Mouse (Mus musculus): Measurements from ENCODE around the gene Psmd9. TPM values are rescaled to one million over a fixed set of nuclear protein-coding genes. Genes with fewer than 3 reads are reported as not detected.

Psmd9 gene
- polyA plus RNA-seq, 1 experiment from 2014 or later, result 77.7 TPM

DNA sequence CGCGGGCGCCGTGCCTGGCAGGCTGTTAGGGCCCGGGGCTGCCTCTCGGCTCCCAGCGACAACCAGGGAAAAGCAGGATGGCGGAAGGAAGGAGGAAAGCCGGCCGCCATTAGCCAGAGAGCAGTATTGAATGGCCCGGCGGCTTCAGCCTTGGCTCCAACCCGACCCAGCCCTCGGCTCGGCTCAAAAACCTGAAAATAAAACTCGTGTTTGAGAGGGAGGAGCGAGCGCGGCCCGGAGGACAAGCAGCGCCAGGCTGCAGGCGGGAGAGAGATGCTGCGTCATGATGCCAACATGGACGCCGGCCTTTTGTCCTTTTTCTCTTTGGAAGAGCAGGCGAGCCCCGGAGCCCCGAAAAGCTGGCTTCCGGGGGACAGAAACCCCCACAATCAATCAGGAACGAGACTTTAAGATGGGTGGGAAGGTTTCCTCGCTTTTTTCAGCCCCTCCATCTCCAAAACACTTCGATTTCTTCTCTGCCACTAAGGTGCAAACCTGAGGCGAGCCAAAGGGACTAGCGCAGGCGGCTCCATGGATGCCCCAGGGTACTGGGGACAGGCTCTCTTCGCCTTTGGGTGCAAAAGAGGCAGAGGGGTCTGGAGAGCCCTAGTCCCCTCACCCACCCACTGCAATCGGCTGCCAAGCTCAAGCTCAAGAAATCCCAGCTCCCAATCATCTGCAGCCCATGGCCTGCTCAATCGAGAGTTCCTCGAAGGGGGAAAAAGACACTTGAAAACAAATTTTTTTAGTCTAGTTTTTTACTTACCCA, 30.1 kb upstream of the Psmd9 start:
- peaks cover 45% of the 10 kb centered on the region for H3K4me1 ChIP-seq
- WGBS, result under 1% methylated on average over 39 of the region's 39 CpGs
- no peak for ATAC-seq (ENCODE audit: low FRiP score, low read depth)
- H3K27ac ChIP-seq, result peak overlapping the region; percentile 100
- H3K9me3 ChIP-seq, result no peaks in the 10 kb centered on the region
- no peaks in the 10 kb centered on the region for H3K27me3 ChIP-seq (replicated peaks)
- peak overlapping the region; percentile 100 for H3K9ac ChIP-seq
- peaks cover 15% of the 10 kb centered on the region; the same call in 1 of the 2 replicates for H3K36me3 ChIP-seq
- H3K4me2 ChIP-seq (replicated peaks), result peak overlapping the region; percentile 100
- H3K4me3 ChIP-seq, result peak overlapping the region; percentile 89

DNA sequence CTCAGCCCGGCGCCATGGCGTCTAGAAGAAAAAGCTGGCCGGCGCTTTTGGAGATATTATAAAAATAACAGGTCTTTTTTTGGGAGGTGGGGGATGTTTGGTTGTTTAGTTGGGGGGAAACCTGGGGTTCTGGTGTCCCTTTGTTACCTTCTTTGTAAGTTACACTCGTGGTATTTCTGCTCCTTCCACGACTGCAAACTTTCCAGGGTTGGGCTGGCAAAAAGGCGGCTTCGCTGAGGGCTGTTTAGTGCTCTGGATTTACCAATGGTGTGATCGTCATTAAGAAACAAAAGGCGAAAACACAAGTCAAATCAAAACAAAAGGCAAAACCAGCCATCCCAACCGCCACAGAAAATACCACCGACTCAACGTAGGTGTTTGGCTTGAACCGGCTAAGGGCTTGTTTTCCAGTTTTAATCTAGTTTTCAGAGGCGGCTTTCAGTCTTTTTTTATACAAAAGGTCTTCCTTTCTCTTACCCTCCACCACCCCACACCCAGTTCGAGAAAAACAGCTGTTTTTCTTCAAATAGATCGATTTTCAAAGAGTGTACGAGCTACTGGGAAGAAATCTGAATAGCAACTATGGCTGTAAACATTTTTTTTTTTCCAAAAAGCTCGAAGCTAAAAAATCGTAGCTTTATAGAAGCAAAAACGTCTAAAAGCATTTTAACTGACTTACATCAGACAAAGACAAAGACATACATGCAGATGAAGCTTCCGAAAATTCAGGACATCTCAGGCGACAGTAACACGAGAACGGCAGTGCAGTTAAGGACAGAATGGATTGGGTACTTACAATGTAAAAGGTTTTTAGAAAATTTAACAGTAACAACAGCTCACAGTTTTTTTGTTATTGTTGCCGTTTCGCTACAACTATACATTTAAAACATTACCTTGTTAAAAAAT, 29.2 kb upstream of the Psmd9 start:
- Histone ChIP-seq H3K36me3 (peaks cover 8% of the 10 kb centered on the region; the same call in 1 of the 2 replicates), H3K4me2 (replicated peaks) (peak overlapping the region; percentile 100), H3K9me3 (no peaks in the 10 kb centered on the region), H3K4me1 (peaks cover 45% of the 10 kb centered on the region), H3K27me3 (replicated peaks) (no peaks in the 10 kb centered on the region), H3K27ac (peak overlapping the region; percentile 100), H3K4me3 (peak overlapping the region; percentile 89), H3K9ac (peak overlapping the region; percentile 100)
- no peak for ATAC-seq (ENCODE audit: low FRiP score, low read depth)
- under 1% methylated on average over 28 of the region's 28 CpGs for WGBS

DNA sequence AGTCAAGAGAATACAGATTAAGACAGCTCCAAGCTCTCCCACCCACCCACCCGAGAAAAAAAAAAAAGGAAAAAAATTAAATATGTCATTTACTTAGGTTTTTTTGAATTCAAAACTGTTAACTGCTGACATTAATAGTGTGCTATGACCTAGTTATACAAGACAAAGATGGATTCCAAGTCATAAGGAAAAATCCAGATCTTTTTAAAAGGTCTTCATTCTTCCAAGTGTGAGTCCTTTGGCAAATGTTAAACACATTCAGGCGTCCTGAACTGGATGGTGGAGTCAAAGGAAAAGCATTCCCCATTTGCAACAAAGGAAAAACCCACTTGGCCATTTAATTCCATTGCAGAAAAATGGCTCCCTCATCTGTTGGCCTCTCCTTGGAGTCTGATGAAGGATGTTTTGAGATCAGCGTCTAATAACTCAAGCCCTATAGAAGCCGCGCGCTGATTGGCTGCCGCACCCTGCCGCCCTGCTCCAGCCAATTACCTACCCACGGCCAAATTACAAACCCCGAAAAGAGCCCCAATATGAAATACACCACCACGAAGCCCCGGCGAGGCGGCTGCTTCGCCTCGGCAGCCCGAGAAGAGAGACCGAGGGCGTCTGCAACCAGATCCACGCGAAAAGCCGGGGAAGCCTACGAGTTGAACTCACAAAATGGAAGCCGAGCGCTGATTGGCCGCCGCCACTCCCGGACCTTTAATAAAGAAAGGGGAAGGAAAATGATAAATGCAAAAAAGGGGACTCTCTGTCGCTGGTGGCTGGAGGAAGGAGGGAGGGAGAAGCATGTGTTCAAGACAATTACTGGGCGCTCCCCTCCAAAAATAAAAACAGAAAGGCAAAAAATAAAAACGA, 28.3 kb upstream of the Psmd9 start:
- peak; percentile 46 for ATAC-seq (ENCODE audit: low FRiP score, low read depth)
- H3K27ac ChIP-seq, result peak overlapping the region; percentile 98
- H3K27me3 ChIP-seq (replicated peaks), result no peaks in the 10 kb centered on the region
- H3K36me3 ChIP-seq, result peaks cover 3% of the 10 kb centered on the region
- under 1% methylated on average over 31 of the region's 31 CpGs for WGBS
- H3K9ac ChIP-seq, result peak overlapping the region; percentile 100
- peaks cover 45% of the 10 kb centered on the region for H3K4me1 ChIP-seq
- peak overlapping the region; percentile 99 for H3K4me3 ChIP-seq
- no peaks in the 10 kb centered on the region for H3K9me3 ChIP-seq
- peak overlapping the region; percentile 100 for H3K4me2 ChIP-seq (replicated peaks)

DNA sequence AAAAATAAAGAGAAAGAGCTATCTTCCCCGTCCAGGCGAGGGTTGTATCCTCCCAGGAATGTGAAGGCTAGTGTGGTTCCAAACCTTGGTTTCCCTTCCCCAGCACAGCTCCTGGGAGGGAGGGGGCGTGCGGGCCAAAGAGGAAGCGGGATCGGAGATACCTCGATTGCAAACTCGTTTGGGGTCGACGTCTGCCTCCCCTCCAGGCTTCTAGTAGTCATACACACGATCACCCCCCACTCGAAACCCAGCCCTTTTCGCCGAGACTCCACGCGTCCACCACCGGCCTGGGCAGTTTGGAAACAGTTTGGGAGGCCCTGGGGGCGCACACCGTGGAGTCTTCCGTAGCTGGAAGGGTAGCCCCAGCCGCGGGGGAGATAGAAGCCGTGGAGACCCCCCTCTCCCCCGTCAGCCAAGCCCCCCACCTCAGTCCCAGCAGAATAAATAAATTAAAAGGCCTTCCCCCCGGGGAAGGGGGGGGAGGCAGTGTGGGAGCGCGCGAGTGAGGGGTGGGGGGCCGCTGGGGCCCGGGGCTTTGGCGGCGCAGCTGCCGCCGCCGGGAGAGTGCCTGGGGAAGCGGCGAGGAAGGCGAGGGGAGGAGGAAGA, 27.6 kb upstream of the Psmd9 start:
- Histone ChIP-seq H3K9ac (peak overlapping the region; percentile 100), H3K4me3 (peak overlapping the region; percentile 99), H3K27ac (peak overlapping the region; percentile 98), H3K4me1 (peaks cover 45% of the 10 kb centered on the region), H3K36me3 (peaks cover 11% of the 10 kb centered on the region), H3K27me3 (replicated peaks) (no peaks in the 10 kb centered on the region), H3K4me2 (replicated peaks) (peak overlapping the region; percentile 100), H3K9me3 (no peaks in the 10 kb centered on the region)
- ATAC-seq (ENCODE audit: low FRiP score, low read depth), result peak; percentile 23
- WGBS, result 0% methylated on average over 35 of the region's 38 CpGs

DNA sequence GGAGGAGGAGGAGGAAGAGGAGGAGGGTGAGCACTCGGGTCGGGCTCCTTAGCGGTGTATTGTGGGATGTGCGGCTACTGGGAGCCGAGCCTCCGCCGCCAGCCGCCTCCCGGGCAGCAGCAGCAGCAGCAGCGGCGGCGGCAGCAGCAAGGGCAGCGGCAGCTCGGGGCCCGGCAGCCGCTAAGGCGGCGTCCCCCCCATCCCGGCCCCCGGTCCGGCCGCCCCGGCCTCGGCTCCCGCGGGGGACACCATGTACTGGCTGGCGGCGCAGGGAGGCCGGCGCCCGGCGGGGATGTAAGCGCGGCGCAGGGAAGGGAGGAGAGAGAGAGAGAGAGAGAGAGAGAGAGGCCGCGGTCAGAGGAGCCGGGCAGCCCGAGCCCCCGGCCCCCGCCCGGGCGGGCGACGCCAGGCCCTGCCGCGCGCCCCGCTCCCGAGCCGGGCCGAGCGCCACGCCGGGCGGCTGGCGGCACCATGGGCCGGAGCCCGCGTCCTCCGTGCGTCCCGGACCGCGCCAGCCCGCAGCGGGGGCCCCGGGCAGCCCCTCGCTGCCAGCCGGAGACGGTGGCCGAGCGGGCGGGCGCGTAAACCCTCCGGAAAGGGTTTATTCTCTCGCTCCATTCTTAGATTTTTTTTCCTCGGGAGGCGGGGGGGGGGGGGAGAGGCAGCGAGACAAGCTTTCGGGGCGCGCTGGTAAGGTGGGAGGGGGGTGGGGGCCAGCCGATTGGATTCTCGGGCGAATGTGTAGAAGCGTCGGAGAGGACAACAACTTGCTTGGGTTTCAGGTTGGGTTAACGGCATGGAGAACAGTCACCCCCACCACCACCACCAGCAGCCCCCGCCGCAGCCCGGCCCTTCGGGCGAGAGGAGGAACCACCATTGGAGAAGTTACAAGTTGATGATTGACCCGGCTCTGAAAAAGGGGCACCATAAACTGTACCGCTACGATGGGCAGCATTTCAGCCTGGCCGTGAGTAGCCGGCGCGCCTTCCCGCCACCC, 26.8 kb upstream of the Psmd9 start, which contains the start of gene Setd1b:
Gene Setd1b (plus strand): TSS at position 33 of the 997 bp plus-strand sequence.
- Histone ChIP-seq H3K4me1 (peaks cover 37% of the 10 kb centered on the region), H3K4me2 (replicated peaks) (peak within 1 kb of the TSS; percentile 100), H3K9me3 (no peaks in the 10 kb centered on the region), H3K36me3 (peaks cover 19% of the 10 kb centered on the region), H3K4me3 (peak within 1 kb of the TSS; percentile 99), H3K27me3 (replicated peaks) (no peaks in the 10 kb centered on the region), H3K9ac (peak within 1 kb of the TSS; percentile 100), H3K27ac (peak within 1 kb of the TSS; percentile 98)
- ATAC-seq (ENCODE audit: low FRiP score, low read depth), result 0 out of 2 replicates have a peak, but pooled peaks have one; percentile 3
- under 1% methylated on average over 73 of the region's 103 CpGs for WGBS

DNA sequence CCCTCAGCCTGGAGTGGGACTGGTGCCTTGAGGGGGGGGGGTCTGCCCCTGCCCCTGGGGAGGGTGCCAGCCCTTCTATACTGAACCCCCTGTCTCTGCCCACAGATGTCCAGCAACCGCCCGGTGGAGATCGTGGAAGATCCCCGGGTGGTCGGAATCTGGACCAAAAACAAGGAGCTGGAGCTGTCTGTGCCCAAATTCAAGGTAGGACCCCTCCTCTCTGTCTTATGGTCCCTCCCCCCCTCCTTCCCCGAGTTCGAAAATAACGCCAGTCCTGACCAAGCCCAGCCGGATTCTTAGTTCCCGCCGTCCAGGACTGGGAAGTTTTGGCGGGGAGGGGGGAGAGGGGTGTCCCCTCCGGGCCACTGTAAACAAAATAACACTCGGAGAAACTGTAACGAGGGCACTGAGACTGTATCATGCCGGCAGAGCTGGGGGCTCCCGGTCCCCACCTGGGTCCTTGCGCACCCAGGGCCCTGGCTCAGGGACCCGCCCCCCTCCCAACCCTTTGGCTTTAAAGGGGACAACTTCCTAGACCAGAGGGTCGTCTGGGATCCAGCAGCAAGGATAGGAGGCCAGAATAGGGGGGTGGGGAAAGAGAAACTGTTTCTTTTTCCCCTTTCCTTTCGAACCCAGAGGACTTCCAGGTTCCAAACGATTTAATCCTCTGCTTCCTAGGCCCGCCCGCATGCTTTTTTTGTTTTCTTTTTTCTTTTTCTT, 25.8 kb upstream of the Psmd9 start:
- Histone ChIP-seq H3K9ac (peak overlapping the region; percentile 100), H3K36me3 (peaks cover 28% of the 10 kb centered on the region), H3K4me3 (peak overlapping the region; percentile 99), H3K27me3 (replicated peaks) (no peaks in the 10 kb centered on the region), H3K9me3 (no peaks in the 10 kb centered on the region), H3K4me1 (peaks cover 38% of the 10 kb centered on the region), H3K4me2 (replicated peaks) (peak overlapping the region; percentile 100), H3K27ac (peak overlapping the region; percentile 98; the same call in 1 of the 2 replicates)
- ATAC-seq (ENCODE audit: low FRiP score, low read depth), result no peak
- whole genome bisulfite sequencing, result 1% methylated on average over 24 of the region's 24 CpGs

DNA sequence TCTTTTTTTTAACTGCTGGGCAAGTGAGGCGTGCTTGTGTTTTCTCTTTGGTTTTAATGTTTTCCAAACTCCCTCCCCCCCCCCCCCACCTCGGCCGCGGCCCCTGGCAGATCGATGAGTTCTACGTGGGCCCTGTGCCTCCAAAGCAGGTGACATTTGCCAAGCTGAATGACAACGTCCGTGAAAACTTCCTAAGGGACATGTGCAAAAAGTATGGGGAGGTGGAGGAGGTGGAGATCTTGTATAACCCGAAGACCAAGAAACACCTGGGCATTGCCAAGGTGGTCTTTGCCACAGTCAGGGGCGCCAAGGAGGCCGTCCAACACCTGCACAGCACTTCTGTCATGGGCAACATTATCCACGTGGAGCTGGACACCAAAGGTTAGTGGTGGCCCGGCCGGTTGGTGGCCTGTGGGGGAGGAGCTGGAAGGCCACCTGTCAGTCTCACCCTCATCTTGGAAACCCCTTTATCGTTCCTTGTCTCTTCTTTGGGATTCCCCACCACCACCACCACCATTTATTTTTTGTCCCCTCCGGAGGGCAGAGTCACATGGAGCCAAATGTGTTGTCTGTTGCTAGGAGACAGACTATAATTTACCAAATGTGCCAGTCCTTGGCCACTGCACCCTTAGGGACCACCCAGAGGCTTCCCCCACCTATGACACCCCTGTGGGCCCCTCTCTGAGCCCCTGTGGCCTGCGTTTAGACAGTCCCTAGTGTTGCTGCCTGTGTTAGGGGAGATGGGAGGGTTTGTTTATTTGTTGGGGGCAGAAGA, 25.1 kb upstream of the Psmd9 start:
- WGBS, result 4% methylated on average over 17 of the region's 17 CpGs

DNA sequence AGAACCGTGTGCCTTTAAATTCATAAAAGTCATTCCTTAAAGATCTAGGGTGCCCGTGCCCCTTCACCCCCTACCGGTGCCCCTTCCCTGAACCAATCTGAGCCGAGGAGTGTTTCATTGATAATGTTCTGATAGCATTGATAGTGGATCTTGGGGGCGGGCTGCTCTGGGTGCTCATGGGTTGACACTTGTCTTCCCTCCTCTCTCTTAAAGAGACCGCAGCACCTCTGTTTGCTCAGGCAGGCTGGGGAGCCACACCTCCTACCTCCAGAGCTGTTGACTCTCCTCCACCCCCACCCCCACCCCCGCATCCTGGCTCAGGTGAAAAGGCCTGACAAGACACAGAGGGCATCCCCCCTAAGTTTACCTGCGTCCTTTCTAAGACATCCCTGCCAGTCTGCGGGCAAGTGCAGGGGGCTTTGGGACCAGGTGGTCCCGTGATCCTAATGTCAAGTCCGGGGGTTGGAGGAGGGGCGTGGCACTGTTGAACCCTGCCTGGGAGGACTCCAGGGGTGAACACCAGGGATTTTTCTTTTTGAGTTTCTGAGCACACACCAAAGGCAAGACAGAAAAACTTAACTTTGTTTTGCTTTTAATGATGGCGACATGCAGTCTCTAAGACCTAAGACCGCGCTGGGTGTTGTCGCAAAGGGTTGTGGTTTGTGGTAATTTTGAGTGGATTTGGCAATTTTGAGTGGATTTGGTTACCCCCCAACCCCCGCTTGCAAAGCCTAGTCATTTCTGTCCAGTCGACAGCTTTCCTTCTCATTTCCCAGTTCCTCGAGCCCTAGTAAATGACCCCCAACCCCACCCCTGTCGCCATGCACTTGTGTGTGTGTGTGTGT, 24.2 kb upstream of the Psmd9 start:
- H3K36me3 ChIP-seq, result peaks cover 36% of the 10 kb centered on the region
- H3K27ac ChIP-seq, result no peak overlapping the region
- peak overlapping the region; percentile 100 for H3K9ac ChIP-seq
- 42% methylated on average over 20 of the region's 20 CpGs for WGBS
- peak overlapping the region; percentile 99 for H3K4me3 ChIP-seq
- ATAC-seq (ENCODE audit: low FRiP score, low read depth), result no peak
- H3K9me3 ChIP-seq, result no peaks in the 10 kb centered on the region
- H3K4me2 ChIP-seq (replicated peaks), result peak overlapping the region; percentile 100
- peaks cover 53% of the 10 kb centered on the region for H3K4me1 ChIP-seq
- no peaks in the 10 kb centered on the region for H3K27me3 ChIP-seq (replicated peaks)

More for the DNA sequence above, 25.1 kb upstream of the Psmd9 start:
- H3K4me1 ChIP-seq, result peaks cover 45% of the 10 kb centered on the region
- peak overlapping the region; percentile 100 for H3K4me2 ChIP-seq (replicated peaks)
- H3K9ac ChIP-seq, result peak overlapping the region; percentile 100
- no peak for ATAC-seq (ENCODE audit: low FRiP score, low read depth)
- no peak overlapping the region for H3K27ac ChIP-seq
- no peaks in the 10 kb centered on the region for H3K9me3 ChIP-seq
- no peaks in the 10 kb centered on the region for H3K27me3 ChIP-seq (replicated peaks)
- H3K36me3 ChIP-seq, result peaks cover 36% of the 10 kb centered on the region
- peak overlapping the region; percentile 99 for H3K4me3 ChIP-seq

DNA sequence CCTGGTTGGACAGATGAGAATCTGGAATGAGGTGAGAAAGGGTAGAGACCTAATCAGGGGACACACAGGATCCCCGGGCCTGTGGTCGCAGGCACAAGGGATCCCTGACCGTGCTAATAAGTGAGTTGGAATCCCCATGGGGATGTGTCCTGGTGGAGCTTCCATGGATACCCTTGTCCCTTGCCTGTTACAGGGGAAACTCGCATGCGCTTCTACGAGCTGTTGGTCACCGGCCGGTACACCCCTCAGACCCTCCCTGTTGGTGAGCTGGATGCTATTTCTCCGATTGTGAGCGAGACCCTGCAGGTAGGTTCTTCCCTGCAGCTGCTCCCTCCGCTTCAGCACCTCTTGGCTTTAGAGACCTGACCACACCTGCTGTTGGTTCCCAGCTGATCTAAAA, 22.9 kb upstream of the Psmd9 start:
- H3K9me3 ChIP-seq, result no peaks in the 10 kb centered on the region
- H3K4me2 ChIP-seq (replicated peaks), result peak overlapping the region; percentile 100
- H3K4me1 ChIP-seq, result peaks cover 67% of the 10 kb centered on the region
- peaks cover 47% of the 10 kb centered on the region for H3K36me3 ChIP-seq
- H3K27ac ChIP-seq, result no peak overlapping the region
- H3K9ac ChIP-seq, result 0 out of 2 replicates have a peak overlapping the region, but pooled peaks have one; percentile 100
- no peaks in the 10 kb centered on the region for H3K27me3 ChIP-seq (replicated peaks)
- H3K4me3 ChIP-seq, result no peak overlapping the region
- WGBS, result 90% methylated on average over 11 of the region's 11 CpGs
- no peak for ATAC-seq (ENCODE audit: low FRiP score, low read depth)
